Mouse (Mus musculus): ENCODE measurements around the gene Vps13d.

GRCm38 (mm10) chr4:145217837-145218236, 23.0 kb upstream of the Vps13d start:
- TF ChIP-seq CTCF (IDR thresholded peaks at IDR 0.05) (no peak), EP300 (IDR thresholded peaks at IDR 0.05) (no peak)
